Mouse (Mus musculus) small intestine, adult 2 months (tissue): ENCODE measurements around the gene Cluh.

ENCODE experiments used
- CTCF ChIP-seq: fragments of 200-500 bp; IDR thresholded peaks from 2 replicates; pipeline ENCODE4 v1.5.1; 2012; ENCODE audit warnings: low read depth, mild to moderate bottlenecking, control low read depth, inconsistent platforms, low read length, moderate library complexity, mixed read lengths; ENCODE audit not compliant: insufficient replicate concordance, insufficient read length; ENCODE audit errors: extremely low read depth
- POLR2A ChIP-seq: fragments of 200-500 bp; IDR thresholded peaks from 2 replicates; pipeline ENCODE4 v1.6.1; 2012; ENCODE audit warnings: low read depth, mild to moderate bottlenecking, control low read depth, inconsistent platforms, low read length, moderate library complexity

DNA sequence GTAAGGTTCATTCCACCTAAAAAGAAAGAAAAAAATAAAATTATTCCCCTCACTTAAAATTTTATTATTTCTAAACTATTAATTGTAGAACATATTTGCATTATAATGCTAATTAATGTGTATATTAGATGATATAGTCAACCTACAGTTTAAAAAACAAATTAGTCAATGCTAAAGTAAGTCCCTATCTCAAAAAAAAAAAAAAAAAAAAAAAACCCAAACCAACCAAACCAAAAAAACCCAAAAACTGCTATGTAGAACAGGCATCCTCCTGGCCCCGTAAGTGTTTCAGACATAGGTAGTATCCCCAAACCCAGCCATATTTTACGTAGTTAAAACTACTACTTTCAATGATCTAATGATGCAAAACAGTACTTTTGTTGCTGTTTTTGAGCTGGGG lies 50.2 kb downstream of the Cluh start:
- TF ChIP-seq POLR2A, result no peak
- TF ChIP-seq CTCF, result no peak
